Mouse (Mus musculus) limb, embryonic 13.5 days (tissue): ENCODE measurements around the gene St6galnac6. TPM values are rescaled to one million over a fixed set of nuclear protein-coding genes. Genes with fewer than 3 reads are reported as not detected.

ENCODE experiments used
- ATAC-seq: fragments of 200-750 bp; cut with Nextera tagmentation; 2 replicates; pipeline ENCODE4 v1.8.0; 2017; ENCODE audit warnings: low read depth, moderate number of reproducible peaks, moderate TSS enrichment; ENCODE audit not compliant: low FRiP score
- H3K27ac ChIP-seq: fragments of 300-500 bp; sonication (generic); 2 replicates; pipeline ENCODE4 v1.5.1; 2015; ENCODE audit warnings: inconsistent platforms, mild to moderate bottlenecking, moderate library complexity
- H3K27me3 ChIP-seq: fragments of 300-500 bp; sonication (generic); 2 replicates; pipeline ENCODE4 v1.6.1; 2015; ENCODE audit warnings: mild to moderate bottlenecking, inconsistent platforms
- H3K36me3 ChIP-seq: fragments of 300-500 bp; sonication (generic); 2 replicates; pipeline ENCODE4 v1.6.1; 2015; ENCODE audit warnings: inconsistent platforms, mild to moderate bottlenecking, moderate library complexity
- H3K4me1 ChIP-seq: fragments of 300-500 bp; sonication (generic); 2 replicates; pipeline ENCODE4 v1.6.1; 2015; ENCODE audit warnings: inconsistent platforms
- H3K4me2 ChIP-seq: fragments of 300-500 bp; sonication (generic); replicated peaks from 2 replicates; pipeline ENCODE4 v1.6.1; 2015; ENCODE audit warnings: inconsistent platforms, mild to moderate bottlenecking, moderate library complexity
- H3K4me3 ChIP-seq: fragments of 300-500 bp; sonication (generic); 2 replicates; pipeline ENCODE4 v1.5.1; 2015; ENCODE audit warnings: moderate library complexity, mild to moderate bottlenecking, inconsistent platforms
- H3K9ac ChIP-seq: fragments of 300-500 bp; sonication (generic); 2 replicates; pipeline ENCODE4 v1.6.1; 2015; ENCODE audit warnings: mild to moderate bottlenecking, inconsistent platforms
- H3K9me3 ChIP-seq: fragments of 300-500 bp; sonication (generic); 2 replicates; pipeline ENCODE4 v1.6.1; 2016; ENCODE audit warnings: inconsistent platforms
- WGBS: fragments of 180-500 bp; shearing (Covaris S2); methylation state at CpG from one replicate; pipeline ENCODE4 v1.1.7; 2015; 5-methylcytosine and 5-hydroxymethylcytosine counted together
- polyA plus RNA-seq: library from polyadenylated mRNA; unstranded; fragments of >200 nt; fragmentation: Nextera tagmentation; extraction: Ambion mirVana; gene quantifications from 2 replicates; pipeline ENCODE4 v1.2.1, GENCODE M21; 2015

Gene St6galnac6
- polyA plus RNA-seq, 1 experiment from 2014 or later, result 29.5 TPM

DNA sequence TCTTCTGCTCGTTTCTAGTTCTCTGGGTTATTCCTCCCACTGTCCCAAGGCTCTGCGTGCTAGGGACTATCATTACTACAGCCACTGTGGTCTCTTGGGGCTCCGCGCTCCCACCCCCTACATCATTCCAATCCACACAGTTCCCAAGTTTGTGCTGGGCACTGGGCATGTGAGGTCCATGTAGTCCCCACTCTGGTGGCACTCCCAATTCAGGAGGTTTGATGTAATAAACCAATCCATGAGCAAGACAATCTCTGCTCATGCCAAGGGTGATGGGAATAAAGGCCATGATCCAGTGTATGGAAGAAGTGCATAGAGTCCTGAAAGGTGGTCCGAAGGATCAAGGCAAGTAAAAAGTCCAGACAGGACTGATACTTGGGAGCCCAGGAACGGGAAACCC lies 25.0 kb upstream of the St6galnac6 start, which contains the start of gene Pip5kl1:
Gene Pip5kl1 (plus strand): TSS at position 301 of the 400 bp plus-strand sequence.
- Histone ChIP-seq H3K4me3 (peak within 1 kb of the TSS; percentile 50), H3K36me3 (peaks cover 11% of the 10 kb centered on the region), H3K4me2 (peak within 1 kb of the TSS; percentile 87), H3K9ac (peak within 1 kb of the TSS; percentile 66), H3K4me1 (peaks cover 25% of the 10 kb centered on the region), H3K27me3 (peaks cover 29% of the 10 kb centered on the region), H3K27ac (no peak within 1 kb of the TSS), H3K9me3 (no peaks in the 10 kb centered on the region)
- WGBS, result 76% methylated on average over 6 of the region's 6 CpGs
- no peak for ATAC-seq

DNA sequence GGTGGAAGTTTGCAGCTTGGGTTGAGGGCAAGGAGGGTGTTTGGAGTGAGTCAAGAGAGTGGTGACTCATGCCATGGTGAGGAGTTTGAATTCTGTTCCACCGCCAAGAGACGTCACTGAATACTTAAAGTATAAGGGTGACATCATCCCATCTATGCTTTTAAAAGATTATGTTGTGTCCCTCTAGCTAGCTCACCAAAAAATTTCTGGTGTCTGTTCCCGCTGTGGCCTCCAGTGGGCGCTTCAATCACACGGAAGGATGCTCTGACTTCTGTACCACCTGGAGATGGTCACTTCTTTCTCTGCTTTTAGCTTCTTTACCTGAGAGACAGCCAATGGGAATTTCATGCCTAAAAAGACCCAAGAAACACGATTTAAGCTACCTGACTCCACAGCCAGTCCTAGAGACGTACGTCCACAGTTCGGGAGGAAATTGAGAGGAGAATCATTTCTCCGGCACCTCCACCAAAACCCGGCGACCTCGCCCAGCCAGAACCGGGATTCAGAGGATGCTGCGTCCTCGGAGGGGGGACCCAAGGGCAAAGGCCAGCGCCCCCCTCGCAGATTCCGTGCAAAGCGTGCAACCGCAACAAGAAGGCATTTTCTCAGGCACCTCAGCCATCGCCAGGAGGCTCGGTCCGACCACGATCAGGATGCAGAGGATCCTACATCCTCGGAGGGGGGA lies 24.5 kb upstream of the St6galnac6 start:
- H3K27ac ChIP-seq, result no peak overlapping the region
- WGBS, result under 1% methylated on average over 26 of the region's 26 CpGs
- H3K9me3 ChIP-seq, result no peaks in the 10 kb centered on the region
- peaks cover 11% of the 10 kb centered on the region for H3K36me3 ChIP-seq
- H3K4me2 ChIP-seq, result peak overlapping the region; percentile 87
- peak overlapping the region; percentile 50 for H3K4me3 ChIP-seq
- H3K27me3 ChIP-seq, result peaks cover 34% of the 10 kb centered on the region
- H3K4me1 ChIP-seq, result peaks cover 25% of the 10 kb centered on the region
- ATAC-seq, result 0 out of 2 replicates have a peak, but pooled peaks have one; percentile 2
- H3K9ac ChIP-seq, result peak overlapping the region; percentile 66

DNA sequence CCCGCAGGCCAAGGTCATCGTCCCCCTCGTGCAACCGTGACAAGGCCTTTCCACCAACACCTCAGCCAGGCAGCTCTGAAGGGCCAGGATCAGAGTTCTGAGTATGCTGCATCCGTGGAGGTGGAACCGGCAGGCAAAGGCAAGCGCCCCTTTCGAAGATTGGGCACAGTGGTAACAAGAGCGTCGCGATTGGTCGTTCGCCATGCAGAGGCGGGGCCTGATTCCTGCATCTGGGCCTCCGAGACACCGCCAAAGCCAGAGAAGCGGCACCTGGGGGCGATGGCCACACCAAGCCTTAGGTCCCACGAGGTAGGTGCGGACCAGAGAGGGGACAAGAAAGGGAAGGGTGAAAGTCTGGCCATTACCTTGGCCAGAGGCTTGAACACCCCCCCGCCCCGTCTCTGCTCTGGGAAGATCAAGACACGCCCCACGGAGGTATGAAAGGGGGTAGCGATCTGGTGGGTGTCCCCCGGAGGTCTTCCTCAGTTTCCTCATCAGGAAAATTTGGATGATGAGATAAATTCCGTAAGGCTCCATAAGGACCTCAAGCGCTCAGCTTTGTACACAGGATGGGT lies 23.8 kb upstream of the St6galnac6 start, which contains the start of gene 9430097D07Rik:
Gene 9430097D07Rik (minus strand): TSS at position 99 of the 575 bp plus-strand sequence.
- peaks cover 11% of the 10 kb centered on the region for H3K36me3 ChIP-seq
- no peak within 1 kb of the TSS for H3K27ac ChIP-seq
- H3K9ac ChIP-seq, result peak within 1 kb of the TSS; percentile 66
- peak within 1 kb of the TSS; percentile 50 for H3K4me3 ChIP-seq
- peak within 1 kb of the TSS; percentile 87 for H3K4me2 ChIP-seq
- H3K4me1 ChIP-seq, result peaks cover 22% of the 10 kb centered on the region
- ATAC-seq, result peak; percentile 49; the same call in 1 of the 2 replicates
- WGBS, result 6% methylated on average over 28 of the region's 28 CpGs
- no peaks in the 10 kb centered on the region for H3K9me3 ChIP-seq
- H3K27me3 ChIP-seq, result peaks cover 40% of the 10 kb centered on the region

DNA sequence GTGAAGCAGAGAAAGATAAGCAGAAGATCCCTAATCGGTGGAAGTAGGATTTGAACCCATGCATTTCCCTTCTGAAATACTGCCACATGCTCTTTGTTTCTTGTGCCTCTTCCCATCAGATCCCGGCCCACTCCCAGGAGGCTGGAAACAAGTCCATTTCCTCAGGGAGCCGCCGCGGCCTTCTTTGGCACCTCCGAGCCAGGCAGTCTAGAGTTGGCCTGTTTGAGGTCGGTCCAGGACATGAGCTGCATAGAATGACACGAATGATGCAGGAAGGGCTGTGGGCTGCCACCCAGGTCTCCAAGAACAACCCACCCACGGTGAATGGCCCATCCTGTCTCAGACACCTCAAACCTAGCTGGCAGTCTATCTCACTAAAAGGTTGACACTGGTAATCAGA lies 23.0 kb upstream of the St6galnac6 start:
- Histone ChIP-seq H3K9me3 (no peaks in the 10 kb centered on the region), H3K4me3 (no peak overlapping the region), H3K36me3 (peaks cover 11% of the 10 kb centered on the region), H3K9ac (no peak overlapping the region), H3K4me2 (no peak overlapping the region), H3K27ac (no peak overlapping the region), H3K4me1 (peaks cover 17% of the 10 kb centered on the region), H3K27me3 (peaks cover 42% of the 10 kb centered on the region)
- no peak for ATAC-seq
- 89% methylated on average over 9 of the region's 9 CpGs for WGBS

DNA sequence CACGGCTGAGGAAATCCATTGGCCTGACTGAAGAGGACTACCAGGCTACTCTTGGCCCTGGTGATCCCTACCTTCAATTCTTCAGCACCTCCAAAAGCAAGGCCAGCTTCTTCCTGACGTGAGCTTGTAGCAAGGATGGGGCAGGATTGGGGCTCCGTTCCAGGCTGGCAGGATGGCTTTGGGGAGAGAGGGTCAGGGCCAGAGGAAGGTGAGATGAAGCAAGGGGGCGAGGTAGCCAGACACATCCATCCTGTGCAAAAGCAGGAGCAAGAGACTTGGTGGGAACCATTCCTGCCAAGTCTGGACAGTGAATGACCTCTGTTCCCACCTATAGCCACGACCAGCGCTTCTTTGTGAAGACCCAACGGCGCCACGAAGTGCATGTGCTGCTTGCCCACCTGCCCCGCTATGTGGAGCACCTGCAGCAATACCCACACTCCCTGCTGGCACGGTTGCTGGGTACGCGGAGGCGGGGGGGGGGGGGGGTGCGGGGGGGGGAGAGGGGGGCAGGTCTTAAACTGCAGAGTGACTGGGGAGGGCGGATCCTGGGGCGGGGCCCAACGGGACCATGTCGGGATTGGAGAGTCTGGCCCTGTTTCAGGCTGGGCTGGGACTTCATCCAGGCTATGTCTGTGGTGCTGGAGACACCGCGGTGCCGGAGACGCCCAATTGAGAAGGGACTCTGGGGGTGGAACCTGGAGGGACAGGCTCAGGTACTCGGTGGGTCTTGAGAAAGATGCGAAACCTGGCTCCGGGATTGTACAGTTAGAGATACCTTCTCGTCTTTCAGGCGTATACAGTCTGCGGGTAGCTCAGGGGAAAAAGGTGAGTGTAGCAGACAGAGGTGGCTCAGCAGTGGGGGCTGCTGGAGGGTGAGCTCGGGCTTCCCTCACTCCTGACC lies 21.1 kb upstream of the St6galnac6 start:
- H3K27ac ChIP-seq, result no peak overlapping the region
- H3K4me2 ChIP-seq, result peak overlapping the region; percentile 17; the same call in 1 of the 2 replicates
- H3K4me1 ChIP-seq, result peaks cover 13% of the 10 kb centered on the region
- H3K4me3 ChIP-seq, result no peak overlapping the region
- H3K9me3 ChIP-seq, result no peaks in the 10 kb centered on the region
- H3K9ac ChIP-seq, result no peak overlapping the region
- peaks cover 54% of the 10 kb centered on the region for H3K27me3 ChIP-seq
- no peak for ATAC-seq
- H3K36me3 ChIP-seq, result peaks cover 4% of the 10 kb centered on the region; the same call in 1 of the 2 replicates
- 43% methylated on average over 23 of the region's 30 CpGs for WGBS

DNA sequence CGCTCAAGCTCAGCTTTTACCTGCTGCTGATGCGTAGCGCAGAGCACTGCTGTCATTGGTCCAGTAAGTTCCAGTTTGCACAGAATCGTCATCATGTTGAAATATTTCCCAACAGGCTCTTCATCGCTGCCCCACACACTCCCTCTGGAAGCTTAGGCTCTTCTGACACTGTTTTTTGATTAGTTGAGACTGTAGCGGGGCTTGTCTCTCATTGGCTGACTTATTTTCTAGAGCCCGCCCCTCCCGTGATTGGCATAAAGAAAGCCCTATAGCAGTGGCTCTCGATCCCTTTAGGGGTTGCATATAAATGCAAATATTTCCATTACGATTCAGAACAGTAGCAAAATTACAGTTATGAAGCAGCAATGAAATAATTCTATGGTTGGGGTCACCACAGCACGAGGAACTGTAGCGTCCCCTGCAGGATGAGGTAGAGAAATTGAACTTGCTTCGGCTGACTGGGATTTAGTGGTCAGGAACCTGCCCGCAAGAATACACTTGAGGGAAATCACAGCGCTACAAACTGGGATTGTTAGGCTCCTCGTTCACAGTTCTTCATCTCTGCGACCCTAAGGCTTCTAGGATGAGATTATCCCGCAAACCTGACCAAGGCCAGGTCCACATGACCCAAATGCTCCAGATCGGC lies 17.9 kb upstream of the St6galnac6 start:
- Histone ChIP-seq H3K36me3 (no peaks in the 10 kb centered on the region), H3K27ac (no peak overlapping the region), H3K4me2 (peak overlapping the region; percentile 45), H3K9ac (no peak overlapping the region), H3K27me3 (peaks cover 54% of the 10 kb centered on the region), H3K4me3 (peak overlapping the region; percentile 21; the same call in 1 of the 2 replicates), H3K4me1 (peaks cover 6% of the 10 kb centered on the region), H3K9me3 (no peaks in the 10 kb centered on the region)
- 35% methylated on average over 19 of the region's 19 CpGs for WGBS
- ATAC-seq, result 0 out of 2 replicates have a peak, but pooled peaks have one; percentile 20

DNA sequence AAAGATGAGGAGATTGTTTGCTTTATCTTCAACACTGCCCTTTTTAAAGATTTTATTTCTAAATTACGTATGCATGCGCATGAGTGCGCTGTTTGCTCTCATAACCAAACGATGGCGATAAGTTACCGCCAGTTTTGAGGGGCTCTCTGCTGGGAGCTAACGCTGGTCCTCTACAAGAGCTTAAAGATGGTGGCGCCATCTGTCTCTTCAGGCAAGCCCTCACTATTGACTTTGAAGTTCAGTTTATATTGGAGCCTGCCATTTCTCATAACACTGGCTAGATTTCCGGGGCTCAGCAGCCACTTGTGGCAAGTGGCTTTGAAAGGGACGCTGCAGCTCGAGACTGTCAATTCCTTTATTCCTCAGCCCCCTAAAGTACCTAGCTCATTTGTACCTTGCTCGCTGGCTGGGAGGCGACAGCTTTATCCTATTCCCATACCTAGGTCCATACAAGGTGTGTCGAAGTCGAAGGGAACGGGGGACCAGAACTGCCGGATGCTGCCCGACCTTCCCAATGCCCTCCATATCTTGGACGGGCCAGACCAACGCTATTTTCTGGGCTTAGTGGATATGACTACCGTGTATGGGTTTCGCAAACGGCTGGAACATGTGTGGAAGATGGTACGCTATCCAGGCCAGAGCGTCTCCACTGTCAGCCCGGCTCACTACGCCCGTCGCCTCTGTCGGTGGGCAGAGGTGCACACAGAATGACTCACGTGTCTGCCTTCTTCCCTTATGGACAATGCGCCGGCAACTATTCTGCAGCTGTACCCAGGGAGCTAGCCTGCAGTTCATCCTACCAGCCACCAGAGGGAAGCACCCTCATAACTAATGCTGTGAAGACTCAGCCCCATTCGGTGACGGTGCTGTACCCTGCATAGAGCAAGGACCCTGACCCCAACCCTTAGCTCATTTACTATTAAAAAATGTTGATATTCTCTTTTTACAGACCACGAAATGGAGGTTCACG lies 16.4 kb upstream of the St6galnac6 start:
- 15% methylated on average over 37 of the region's 37 CpGs for WGBS
- Histone ChIP-seq H3K9me3 (no peaks in the 10 kb centered on the region), H3K36me3 (no peaks in the 10 kb centered on the region), H3K27me3 (peaks cover 38% of the 10 kb centered on the region), H3K4me3 (peak overlapping the region; percentile 33), H3K9ac (0 out of 2 replicates have a peak overlapping the region, but pooled peaks have one; percentile 53), H3K4me2 (peak overlapping the region; percentile 65), H3K4me1 (peaks cover 15% of the 10 kb centered on the region), H3K27ac (no peak overlapping the region)
- ATAC-seq, result peak; percentile 57

DNA sequence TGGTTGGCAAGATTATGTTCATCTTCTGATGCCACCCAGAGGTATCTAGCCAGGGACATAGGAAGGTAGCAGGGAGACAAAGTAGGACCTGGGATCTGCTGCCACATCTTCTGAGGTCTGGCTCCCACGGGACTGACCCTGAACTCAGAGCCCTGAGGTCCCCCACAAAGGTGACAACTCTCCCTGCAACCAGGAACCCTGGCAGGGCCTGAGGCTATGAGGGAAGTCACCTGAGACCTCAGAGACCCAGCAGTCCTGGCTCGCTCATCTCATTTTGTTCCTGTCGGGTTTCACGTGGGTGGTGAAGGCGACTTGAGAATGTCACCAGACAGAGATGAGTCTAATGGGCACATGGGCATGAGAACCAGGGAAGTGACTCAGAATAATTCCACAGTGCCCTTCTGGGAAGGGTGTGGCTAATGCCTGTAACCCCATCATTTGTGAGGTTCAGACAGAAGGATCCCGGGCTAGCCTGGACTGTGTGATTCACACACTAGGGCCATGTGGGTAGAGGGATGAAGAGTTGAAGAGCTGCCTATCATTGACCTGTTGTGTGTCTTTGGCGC lies 14.3 kb upstream of the St6galnac6 start:
- Histone ChIP-seq H3K4me2 (no peak overlapping the region), H3K36me3 (peaks cover 9% of the 10 kb centered on the region; the same call in 1 of the 2 replicates), H3K4me3 (no peak overlapping the region), H3K4me1 (peaks cover 29% of the 10 kb centered on the region), H3K27ac (no peak overlapping the region), H3K9ac (no peak overlapping the region), H3K9me3 (no peaks in the 10 kb centered on the region), H3K27me3 (peaks cover 17% of the 10 kb centered on the region)
- WGBS, result 88% methylated on average over 7 of the region's 7 CpGs
- no peak for ATAC-seq

DNA sequence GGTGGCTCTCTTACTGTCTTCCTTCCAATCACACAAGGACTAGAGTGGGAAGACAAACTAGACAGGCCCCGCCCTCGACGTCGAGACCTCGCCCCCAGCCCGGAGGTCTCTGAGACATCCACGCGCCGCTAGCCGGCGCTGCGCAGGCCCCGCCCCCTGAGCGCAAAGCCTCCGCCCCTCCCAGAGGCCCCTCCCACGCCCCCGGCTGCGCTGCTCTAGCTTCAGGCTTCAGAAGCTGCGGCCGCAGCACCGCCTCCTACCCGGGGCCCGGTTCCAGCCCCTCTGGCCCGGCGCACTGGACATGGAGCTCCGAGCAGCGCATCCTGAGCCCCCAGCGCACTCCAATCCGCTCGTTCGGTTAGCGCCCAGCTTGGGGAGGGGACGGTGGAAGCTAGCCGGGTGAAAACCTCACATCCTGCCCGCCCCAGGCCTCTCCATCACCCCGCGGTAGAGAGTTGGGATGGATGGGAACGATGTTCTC lies 12.6 kb upstream of the St6galnac6 start, which contains the start of gene St6galnac4:
Gene St6galnac4 (plus strand): TSS at position 225 of the 481 bp plus-strand sequence.
- Histone ChIP-seq H3K9ac (peak within 1 kb of the TSS; percentile 72), H3K27ac (no peak within 1 kb of the TSS), H3K4me1 (peaks cover 40% of the 10 kb centered on the region), H3K36me3 (peaks cover 13% of the 10 kb centered on the region; the same call in 1 of the 2 replicates), H3K4me2 (peak within 1 kb of the TSS; percentile 81), H3K9me3 (no peaks in the 10 kb centered on the region), H3K4me3 (peak within 1 kb of the TSS; percentile 62), H3K27me3 (peaks cover 12% of the 10 kb centered on the region)
- ATAC-seq, result peak; percentile 86
- WGBS, result 1% methylated on average over 38 of the region's 38 CpGs

DNA sequence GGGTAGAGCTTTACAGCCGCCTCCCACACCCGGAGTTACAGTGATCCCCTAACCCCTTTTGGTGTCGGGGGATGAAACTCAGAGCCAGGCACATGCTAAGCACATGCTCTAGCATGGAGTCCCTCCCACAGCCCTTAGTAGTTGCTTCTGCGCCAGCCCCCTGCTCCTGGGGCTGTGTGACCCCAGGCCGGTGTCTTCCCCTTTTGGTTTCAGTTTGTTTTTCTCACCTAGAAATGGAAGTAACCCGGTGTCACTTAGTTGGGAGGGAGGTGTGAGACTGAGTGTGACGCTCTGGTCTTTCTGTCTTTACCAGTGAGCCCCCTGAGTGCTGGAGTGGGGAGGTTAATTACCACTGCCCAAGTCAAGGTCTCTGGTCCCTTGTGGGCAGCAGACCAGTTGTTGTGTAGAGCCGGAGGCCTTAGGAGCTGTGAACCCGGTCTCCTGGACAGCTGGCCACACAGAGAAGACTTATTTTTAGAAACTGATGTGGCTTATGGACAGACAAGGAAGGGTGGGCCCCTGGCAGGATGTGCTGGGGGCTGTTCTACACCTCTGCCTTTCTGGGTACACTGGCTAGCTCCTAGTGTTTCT lies 11.7 kb upstream of the St6galnac6 start:
- no peaks in the 10 kb centered on the region for H3K9me3 ChIP-seq
- WGBS, result 17% methylated on average over 9 of the region's 9 CpGs
- peak overlapping the region; percentile 62 for H3K4me3 ChIP-seq
- peaks cover 13% of the 10 kb centered on the region; the same call in 1 of the 2 replicates for H3K36me3 ChIP-seq
- no peak for ATAC-seq
- no peak overlapping the region for H3K27ac ChIP-seq
- H3K27me3 ChIP-seq, result peaks cover 5% of the 10 kb centered on the region
- peaks cover 40% of the 10 kb centered on the region for H3K4me1 ChIP-seq
- peak overlapping the region; percentile 81 for H3K4me2 ChIP-seq
- H3K9ac ChIP-seq, result peak overlapping the region; percentile 72
